Mouse (Mus musculus): ENCODE results near the gene Erbb4.

GRCm38 (mm10) chr1:68780032-68780431 is 327.8 kb downstream of the Erbb4 start:
- TF ChIP-seq POLR2A (IDR thresholded peaks at IDR 0.05; ENCODE audit: borderline replicate concordance, low read depth, low read length) (no peak), CTCF (IDR thresholded peaks at IDR 0.05; ENCODE audit: low read depth, low read length) (no peak)
